Mouse (Mus musculus) frontal cortex, postnatal 25 days (tissue): ENCODE measurements at regions not wholly inside any gene's neighbourhood (a gene's known extent, or its start where the extent isn't known, plus 50 kb on each side); places are given as distances from the start of the nearest gene placed in this dataset.

ENCODE experiments used
- DNase-seq, 2 experiments: peaks; one replicate each; pipeline ENCODE4 v3.0.0; 2022; ENCODE audit warnings: low spot score in 2 of 2

- DNase-seq: no peak
Measured at GRCm38 (mm10) chr10:72551561-72551960, 103.1 kb upstream of the Zwint start.

DNA sequence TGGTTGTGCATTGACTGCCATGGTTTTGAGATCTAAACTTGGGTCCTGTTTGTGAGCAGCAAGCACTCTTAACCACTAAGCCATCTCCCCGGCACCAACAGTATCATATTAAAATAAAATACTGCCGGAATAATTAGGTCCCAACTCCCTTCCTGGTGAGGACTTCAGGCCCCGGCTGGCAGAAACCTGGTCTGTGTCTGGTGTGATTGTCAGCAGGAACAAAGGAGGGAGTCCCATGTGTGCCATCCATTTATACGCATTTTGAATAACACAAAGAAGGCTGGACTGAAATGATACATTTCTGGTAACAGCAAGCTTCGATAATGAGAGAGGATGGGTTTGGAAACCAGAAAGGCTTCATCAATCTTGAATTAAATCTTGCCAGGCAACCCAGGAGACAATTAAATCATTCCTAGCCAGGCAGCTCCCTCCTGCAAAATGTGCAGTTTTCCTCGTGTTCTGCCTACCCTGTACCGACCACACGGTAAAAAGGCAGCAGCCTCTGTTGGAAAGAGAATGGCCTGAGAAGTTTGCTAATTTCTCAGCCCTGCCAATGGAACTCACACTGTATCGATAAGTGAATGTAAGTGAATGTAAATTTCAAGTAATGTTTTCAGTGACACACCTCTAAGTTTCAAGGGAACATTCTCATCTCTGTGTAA lies 80.5 kb upstream of the Zwint start:
- no peak for DNase-seq

GRCm38 (mm10) chr10:72577713-72578112 lies 76.9 kb upstream of the Zwint start:
- DNase-seq: no peak

GRCm38 (mm10) chr10:72578501-72578900 lies 76.1 kb upstream of the Zwint start:
- DNase-seq: no peak

- no peak for DNase-seq
Measured at GRCm38 (mm10) chr10:72581311-72581710, 73.3 kb upstream of the Zwint start.

- no peak for DNase-seq
Measured at GRCm38 (mm10) chr10:72588561-72588960, 66.1 kb upstream of the Zwint start.

DNA sequence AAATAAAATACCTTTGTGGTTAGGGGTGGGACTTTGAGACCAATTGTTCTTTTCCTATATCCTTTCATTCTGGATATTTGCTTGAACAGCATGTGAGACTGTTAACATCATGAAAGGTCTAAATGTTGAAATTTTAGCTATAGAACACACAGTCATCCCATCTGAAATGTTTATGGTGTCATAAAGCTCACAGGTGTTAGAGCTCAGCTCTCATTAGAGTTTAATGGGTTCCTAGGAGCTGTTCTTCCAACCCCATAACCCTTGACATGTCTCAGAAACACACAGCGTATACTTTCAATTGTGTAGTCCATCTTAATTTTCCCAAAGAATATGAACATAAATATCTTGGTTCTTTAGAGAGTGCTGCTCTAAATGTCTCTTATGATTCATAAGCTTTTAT lies 61.6 kb upstream of the Zwint start:
- no peak for DNase-seq
